Comparison of ENCODE assay signal across 11 mouse cellular contexts in genomic region chr2:42007606-42008005, GRCm38 (mm10).
DNase-seq lines count a peak whose midpoint lies in the region; ATAC-seq lines count a peak whose summit lies in the region.
"Had no signal": no experiment of that assay in that cellular context is flagged by ENCODE, and none has a peak within 500 bp of the region (broad histone marks: within the 10 kb centered on the region; RNA-seq: fewer than 3 reads in every experiment).

No protein-coding gene starts in this region.

- ATAC-seq in midbrain, embryonic 13.5 days, result peak; percentile 60; the same call in 1 of the 2 replicates
- no peak for ATAC-seq in liver, embryonic 12.5 days
- ATAC-seq: intestine, embryonic 15.5 days had no signal

- H3K27me3 ChIP-seq in midbrain, embryonic 13.5 days, result no peaks in the 10 kb centered on the region
- H3K27me3 ChIP-seq in liver, embryonic 12.5 days (replicated peaks), result no peaks in the 10 kb centered on the region
- H3K27me3 ChIP-seq: embryonic facial prominence, embryonic 13.5 days; intestine, embryonic 15.5 days had no signal

- no peak overlapping the region for H3K4me2 ChIP-seq in midbrain, embryonic 13.5 days (replicated peaks)
- no peak overlapping the region for H3K4me2 ChIP-seq in liver, embryonic 12.5 days
- H3K4me2 ChIP-seq: embryonic facial prominence, embryonic 13.5 days; intestine, embryonic 15.5 days; liver, embryonic 11.5 days had no signal

- H3K27ac ChIP-seq in midbrain, embryonic 13.5 days, result no peak overlapping the region
- H3K27ac ChIP-seq in liver, embryonic 12.5 days, result no peak overlapping the region
- H3K27ac ChIP-seq: embryonic facial prominence, embryonic 13.5 days; intestine, embryonic 15.5 days had no signal

- H3K4me1 ChIP-seq in midbrain, embryonic 13.5 days (replicated peaks), result peaks cover 10% of the 10 kb centered on the region
- H3K4me1 ChIP-seq in liver, embryonic 12.5 days, result no peaks in the 10 kb centered on the region
- H3K4me1 ChIP-seq: embryonic facial prominence, embryonic 13.5 days; intestine, embryonic 15.5 days had no signal

- 57% methylated on average over 3 of the region's 3 CpGs for WGBS in midbrain, embryonic 13.5 days
- WGBS in liver, embryonic 12.5 days (ENCODE audit: insufficient replicate concordance), result 58% methylated on average over 3 of the region's 3 CpGs

- peak; percentile 92 for DNase-seq in brain, adult 2 months (ENCODE audit: low read depth, low spot score)
- peak; percentile 43 for DNase-seq in brain, embryonic 18.5 days (ENCODE audit: low read depth, low spot score)
- peak; percentile 34 to 80 for DNase-seq in layer of hippocampus, adult 18-20 months (ENCODE audit: low spot score in 2 of 2)
- no peak for DNase-seq in kidney, adult 18-20 months
- DNase-seq in T-cell, adult 2 months (ENCODE audit: low spot score), result no peak

- H3K9me3 ChIP-seq in midbrain, embryonic 13.5 days, result no peaks in the 10 kb centered on the region
- H3K9me3 ChIP-seq in liver, embryonic 12.5 days (replicated peaks), result no peaks in the 10 kb centered on the region
- H3K9me3 ChIP-seq: embryonic facial prominence, embryonic 13.5 days; G1E; intestine, embryonic 15.5 days had no signal

- H3K36me3 ChIP-seq in midbrain, embryonic 13.5 days, result no peaks in the 10 kb centered on the region
- H3K36me3 ChIP-seq in liver, embryonic 12.5 days, result no peaks in the 10 kb centered on the region
- H3K36me3 ChIP-seq: embryonic facial prominence, embryonic 13.5 days; G1E; intestine, embryonic 15.5 days had no signal

- H3K4me3 ChIP-seq in midbrain, embryonic 13.5 days (replicated peaks), result no peak overlapping the region
- H3K4me3 ChIP-seq in liver, embryonic 12.5 days, result no peak overlapping the region
- H3K4me3 ChIP-seq: embryonic facial prominence, embryonic 13.5 days; intestine, embryonic 15.5 days had no signal

- no peak overlapping the region for H3K9ac ChIP-seq in midbrain, embryonic 13.5 days (replicated peaks)
- no peak overlapping the region for H3K9ac ChIP-seq in liver, embryonic 12.5 days
- H3K9ac ChIP-seq: embryonic facial prominence, embryonic 13.5 days; intestine, embryonic 15.5 days had no signal

Comparison
In these comparisons a context has a peak if more than half of its experiments do, and no peak if none do; other contexts are left out.
1. DNase-seq: peak in brain, adult 2 months (single experiment), brain, embryonic 18.5 days (single experiment) and layer of hippocampus, adult 18-20 months (2 of 2); none in kidney, adult 18-20 months (single experiment) and T-cell, adult 2 months (single experiment).